Mouse (Mus musculus): ENCODE data around the gene Clec16a.

Gene Clec16a

DNA sequence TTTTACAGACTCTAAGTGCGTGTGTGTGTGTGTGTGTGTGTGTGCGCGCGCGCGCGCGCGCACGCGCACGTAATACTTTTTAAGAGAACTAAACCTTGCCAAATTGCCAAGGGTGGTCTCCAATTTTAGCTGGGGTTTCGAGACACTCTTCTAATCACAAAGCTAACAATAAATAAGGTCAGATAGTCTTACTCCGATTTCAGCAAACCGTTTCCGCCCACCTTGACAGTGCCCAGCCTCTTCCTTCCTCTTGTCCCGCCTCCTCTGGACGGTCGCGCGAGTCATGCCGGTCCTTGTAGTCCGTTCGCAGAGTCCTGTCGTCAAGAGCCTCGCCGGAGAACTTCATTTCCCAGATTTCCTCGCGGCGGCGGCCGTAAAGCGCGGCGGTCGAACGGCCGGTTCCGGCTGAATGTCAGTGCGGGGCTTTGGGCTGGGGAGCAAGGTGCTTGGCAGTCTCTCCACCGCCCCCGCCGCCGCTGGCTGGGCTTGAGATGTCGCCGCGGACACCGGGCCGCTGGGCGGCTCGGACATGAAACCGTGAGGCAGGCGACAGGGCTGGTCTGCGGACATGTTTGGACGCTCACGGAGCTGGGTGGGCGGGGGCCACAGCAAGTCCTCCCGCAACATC lies at the start of gene Clec16a:
TSS of gene Clec16a (plus strand) at position 345 of the 628 bp plus-strand sequence.
- peak; percentile 96 for DNase-seq (ENCODE audit: low spot score)

DNA sequence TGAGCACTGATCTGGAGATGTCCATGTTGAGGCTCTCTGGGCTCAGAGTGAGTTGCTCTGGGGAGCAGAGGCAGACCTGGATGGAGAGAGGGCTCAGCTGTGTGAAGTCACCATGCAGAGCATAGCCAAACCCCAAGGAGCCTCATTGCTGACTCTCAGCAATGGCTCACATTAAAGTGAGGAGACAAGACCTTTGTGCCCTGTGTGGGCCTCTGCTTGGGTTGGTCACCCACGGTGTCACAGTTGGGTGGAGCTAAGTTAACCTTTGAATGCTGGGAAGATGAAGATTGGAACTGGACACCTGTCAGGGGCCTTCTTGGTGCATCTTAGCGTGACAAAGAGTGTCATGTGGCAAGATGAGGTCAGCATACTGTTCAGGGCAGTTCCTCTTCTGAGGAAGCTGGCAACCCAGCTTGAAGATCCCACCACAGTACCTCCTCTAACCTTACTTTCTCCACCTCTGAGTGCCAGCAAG lies 49.3 kb upstream of the Clec16a start:
- no peak for DNase-seq (ENCODE audit: low spot score)

DNA sequence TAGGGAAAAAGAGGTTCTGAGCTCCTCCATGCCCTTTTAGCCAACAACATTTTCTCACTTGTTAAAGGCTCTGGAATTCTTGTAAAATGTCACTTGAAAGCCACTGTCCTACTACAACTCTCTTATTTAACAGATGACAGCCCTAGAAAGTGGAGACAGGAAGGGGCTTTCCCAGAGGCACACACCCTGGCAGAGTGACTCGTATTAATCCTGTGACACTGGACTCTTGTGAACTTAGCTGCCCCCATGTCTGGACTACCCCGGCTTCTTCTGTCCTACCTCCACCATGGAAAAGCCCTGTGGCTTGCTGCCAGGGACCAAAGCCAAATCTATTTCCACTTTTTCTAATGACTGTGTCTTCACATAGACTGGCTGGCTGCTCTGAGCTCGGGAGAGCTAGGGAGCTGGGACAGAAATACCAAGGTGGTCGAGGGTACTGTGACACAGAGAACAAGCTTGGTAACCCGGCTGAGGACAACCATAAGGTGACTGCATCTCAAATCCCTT lies 47.0 kb upstream of the Clec16a start:
- no peak for DNase-seq (ENCODE audit: low spot score)

DNA sequence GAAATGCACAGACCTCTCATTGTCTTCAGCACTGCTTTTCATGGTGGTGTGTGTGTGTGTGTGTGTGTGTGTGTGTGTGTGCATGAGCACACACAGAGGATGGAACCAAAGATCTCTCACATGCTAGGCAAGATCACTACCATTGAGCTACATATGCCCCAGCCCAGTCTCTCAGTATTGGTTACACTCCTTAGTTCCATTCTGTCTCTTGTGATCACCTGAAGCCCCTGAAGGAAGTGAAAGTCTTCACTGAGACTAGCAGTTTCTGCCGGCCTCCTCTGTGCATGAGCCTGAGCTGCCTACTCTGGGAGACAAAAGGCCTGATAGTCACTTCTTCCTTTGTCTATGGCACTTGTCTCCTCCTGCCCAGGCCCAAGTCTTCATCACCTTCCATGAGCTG lies 46.0 kb upstream of the Clec16a start:
- no peak for DNase-seq (ENCODE audit: low spot score)

DNA sequence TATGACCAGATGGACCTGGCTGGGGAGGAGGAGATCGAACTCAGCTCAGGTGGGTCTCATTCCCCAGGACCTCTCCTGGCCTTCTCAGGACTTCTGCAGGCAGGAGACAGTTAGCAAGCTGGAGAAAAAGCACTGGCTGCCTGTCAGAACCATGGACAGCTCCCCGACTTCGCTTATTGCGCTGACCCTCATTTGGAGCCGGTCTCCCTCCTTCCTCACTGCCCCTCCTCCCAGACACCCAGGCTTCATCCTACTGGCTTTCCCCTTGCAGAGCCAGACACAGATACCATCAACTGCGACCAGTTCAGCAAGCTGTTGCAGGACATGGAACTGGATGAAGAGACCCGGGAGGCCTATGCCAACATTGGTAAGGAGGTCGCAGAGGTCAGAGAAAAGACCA lies 43.3 kb upstream of the Clec16a start:
- DNase-seq (ENCODE audit: low spot score) = peak; percentile 81

DNA sequence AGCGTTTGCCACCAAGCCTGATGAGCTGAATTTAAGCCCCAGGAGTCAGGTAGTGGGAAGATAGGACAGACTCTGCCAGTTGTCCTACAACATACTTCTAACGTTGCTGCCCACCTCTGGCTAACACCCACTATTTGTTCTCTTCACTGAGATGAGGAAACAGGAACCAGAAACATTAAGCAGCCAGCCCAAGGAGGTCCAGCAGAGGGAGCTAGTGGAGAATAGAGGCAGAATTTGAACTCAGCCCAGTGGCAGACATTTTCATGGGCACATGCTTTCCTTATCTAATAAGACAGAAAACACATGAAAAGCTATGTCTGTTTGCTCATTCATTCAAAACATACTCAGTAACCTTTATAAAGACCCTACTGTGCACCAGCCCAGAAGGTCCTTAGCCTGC lies 42.1 kb upstream of the Clec16a start:
- DNase-seq (ENCODE audit: low spot score) = no peak

DNA sequence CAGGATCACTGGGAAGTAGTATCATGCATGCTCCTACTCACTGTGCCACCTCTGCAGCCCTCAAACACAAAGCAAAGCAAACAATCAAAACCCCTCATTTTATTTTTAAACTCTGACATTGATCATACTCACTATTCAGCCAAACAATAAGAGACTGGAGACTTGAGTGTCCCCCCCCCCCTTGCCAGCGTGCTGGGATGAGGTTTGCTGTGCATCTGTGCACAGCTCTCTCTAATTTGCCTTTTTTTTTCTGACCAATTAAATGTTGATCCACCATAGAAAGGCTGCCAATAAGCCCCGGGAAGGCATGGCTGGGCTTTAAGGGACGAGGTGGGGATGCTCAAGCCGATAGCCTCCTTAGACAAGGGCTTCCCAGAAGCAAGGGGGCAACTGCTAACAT lies 37.7 kb upstream of the Clec16a start:
- no peak for DNase-seq (ENCODE audit: low spot score)

DNA sequence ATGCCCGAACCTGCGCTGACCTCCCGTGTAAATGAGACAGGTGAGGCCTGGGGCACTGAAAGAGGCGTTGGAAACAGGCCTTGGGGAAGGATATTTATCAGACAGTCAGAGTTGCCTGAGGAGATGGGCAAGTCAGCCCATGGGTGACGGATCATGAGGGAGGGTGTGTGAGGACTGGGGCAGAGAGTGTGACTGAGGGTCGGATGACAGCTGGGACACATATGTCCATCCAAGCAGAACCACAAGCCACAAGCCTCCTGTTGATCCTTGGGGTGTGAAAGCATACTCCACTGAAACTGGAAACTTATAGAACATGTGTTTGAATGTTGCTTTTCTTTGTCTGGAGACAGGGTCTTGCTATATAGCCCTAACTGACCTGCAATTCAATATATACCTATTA lies 36.4 kb upstream of the Clec16a start:
- no peak for DNase-seq (ENCODE audit: low spot score)

DNA sequence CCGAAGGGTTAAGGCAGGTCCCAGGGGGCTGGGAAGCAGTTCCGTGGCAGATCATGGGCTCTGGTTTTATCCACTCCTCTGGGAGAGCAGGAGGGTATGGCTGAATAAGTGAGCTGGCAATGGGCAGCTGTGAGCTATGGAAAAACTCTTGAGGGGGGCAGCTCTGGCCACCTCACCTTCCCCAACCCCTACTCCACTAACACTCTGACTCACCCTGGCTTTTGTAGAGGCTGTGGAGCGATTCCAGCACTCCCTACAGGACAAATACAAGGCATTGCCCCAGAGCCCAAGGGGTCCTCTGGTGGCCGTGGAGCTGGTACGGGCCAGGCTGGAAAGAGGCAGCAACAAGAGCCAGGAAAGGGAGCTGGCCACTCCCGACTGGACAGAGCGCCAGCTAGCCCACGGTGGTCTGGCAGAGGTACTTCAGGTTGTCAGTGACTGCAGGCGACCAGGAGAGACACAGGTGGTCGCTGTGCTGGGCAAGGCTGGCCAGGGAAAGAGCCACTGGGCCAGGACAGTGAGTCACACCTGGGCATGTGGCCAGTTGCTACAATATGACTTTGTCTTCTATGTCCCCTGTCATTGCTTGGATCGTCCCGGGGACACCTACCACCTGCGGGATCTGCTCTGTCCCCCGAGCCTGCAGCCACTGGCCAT lies 34.5 kb upstream of the Clec16a start:
- DNase-seq (ENCODE audit: low spot score) = no peak

DNA sequence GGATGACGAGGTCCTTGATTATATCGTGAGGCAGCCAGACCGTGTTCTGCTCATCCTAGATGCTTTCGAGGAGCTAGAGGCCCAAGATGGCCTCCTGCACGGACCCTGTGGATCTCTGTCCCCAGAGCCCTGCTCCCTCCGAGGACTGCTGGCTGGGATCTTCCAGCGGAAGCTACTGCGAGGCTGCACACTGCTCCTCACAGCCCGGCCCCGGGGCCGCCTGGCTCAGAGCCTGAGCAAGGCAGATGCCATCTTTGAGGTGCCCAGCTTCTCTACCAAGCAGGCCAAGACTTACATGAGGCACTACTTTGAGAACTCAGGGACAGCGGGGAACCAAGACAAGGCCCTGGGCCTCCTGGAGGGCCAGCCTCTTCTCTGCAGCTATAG lies 34.0 kb upstream of the Clec16a start:
- DNase-seq (ENCODE audit: low spot score) = no peak

DNA sequence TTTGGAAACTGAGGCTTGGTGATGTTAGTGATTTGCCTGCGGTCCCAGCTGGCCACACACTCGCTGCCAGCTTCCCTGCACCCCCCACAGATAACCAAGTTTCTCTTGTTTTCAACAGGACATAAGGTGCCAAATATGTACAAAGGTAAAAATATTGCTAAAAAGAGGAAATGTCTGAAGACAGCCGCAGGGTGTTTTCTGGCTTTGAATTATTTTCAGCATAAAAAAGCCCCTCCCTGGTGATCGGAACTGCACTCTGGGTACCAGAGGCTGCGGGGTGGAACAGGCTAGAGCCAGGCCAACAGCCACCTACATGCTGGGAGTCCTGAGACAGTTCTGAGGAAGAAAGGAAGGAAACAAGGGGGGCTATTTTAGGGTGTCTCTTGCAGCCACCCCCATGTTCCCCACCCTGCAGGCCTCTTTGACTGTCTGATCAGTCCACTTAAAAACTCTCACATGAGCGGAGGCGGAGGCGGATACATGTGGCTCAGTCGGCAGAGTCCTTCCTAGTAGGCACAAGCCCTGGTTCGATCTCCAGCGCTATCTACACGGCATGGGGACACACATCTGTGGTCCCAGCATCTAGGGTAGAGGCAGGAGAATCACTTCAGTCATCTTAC lies 29.1 kb upstream of the Clec16a start:
- DNase-seq (ENCODE audit: low spot score) = no peak

DNA sequence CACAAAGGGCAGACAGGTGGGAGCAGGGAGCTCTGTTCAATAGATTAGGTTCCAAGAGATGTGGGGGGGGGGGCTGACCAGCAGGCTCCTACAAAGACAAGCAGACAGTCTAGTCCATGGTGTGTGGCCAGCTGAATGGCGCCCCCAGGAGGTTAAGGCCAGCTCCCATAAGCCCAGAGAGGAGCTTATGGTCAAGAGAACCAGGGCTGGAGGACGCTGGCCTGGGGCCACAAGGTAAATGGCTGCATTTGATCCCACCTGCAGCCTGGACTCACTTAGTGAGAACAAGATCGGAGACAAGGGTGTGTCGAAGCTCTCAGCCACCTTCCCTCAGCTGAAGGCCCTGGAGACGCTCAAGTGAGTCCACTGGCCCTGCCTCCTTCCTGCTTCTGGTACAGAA lies 27.1 kb upstream of the Clec16a start:
- DNase-seq (ENCODE audit: low spot score) = no peak

DNA sequence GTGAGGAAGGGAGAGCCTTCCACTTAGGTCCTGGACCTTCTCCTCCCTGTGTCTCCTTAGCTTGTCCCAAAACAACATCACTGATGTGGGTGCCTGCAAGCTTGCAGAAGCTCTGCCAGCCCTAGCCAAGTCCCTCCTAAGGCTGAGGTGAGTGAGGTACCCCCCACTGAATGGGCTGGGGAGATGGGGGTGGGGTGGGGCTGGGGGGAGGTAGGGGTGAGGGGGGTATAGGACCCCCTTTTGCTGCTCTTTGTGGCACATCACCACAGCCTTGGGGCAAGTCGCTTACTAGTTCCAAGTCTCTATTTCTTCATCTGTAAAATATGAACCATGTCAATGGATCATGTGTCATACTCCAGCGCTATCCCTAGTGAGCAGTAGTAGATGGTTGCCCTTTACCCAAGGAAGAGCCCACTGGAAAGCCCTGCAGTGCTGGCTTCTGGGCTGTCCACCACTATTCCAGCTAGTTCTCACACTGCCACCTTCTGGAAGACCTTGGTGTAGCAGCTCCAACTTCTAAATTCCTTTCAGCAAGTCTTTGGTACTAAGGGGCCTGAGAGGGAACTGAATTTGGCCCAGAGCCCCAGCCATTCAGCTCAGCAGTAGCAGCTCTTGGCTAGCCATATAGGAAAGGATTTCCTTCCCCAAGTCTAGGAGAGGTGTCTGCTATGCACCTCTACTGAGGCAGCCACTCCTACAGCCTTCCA lies 24.1 kb upstream of the Clec16a start:
- peak; percentile 91 for DNase-seq (ENCODE audit: low spot score)

DNA sequence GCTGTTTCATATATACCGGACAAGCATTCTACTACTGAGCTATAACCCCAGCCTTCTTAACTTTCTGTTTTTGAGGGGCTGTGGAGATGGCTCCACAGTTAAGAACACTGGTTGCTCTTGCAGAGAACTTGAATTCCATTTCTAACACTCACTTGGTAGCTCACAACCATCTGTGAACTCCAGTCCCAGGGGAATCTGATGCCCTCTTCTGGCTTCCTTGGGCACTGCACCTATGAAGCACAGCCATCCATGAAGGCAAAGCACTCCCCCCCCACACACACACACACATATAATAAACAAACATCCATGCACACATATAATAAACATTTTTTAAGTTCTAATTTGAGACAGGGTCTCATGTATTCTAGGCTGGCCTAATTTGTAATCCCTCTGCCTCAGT lies 22.3 kb upstream of the Clec16a start:
- DNase-seq (ENCODE audit: low spot score) = peak; percentile 69

DNA sequence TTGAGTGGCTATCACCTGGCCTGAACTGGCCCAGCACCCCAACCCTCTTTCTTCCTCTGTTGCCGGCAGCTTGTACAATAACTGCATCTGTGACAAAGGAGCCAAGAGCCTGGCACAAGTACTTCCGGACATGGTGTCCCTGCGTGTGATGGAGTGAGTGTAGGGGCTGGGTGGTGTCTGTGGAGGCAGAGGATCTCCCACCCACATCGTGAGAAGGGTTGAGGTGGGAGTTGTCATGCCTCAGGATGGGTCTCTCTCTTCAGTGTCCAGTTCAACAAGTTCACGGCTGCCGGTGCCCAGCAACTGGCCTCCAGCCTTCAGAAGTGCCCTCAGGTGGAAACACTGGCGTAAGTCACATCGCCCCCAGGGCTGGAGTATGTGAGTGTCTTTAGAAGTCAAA lies 21.5 kb upstream of the Clec16a start:
- DNase-seq (ENCODE audit: low spot score) = no peak

DNA sequence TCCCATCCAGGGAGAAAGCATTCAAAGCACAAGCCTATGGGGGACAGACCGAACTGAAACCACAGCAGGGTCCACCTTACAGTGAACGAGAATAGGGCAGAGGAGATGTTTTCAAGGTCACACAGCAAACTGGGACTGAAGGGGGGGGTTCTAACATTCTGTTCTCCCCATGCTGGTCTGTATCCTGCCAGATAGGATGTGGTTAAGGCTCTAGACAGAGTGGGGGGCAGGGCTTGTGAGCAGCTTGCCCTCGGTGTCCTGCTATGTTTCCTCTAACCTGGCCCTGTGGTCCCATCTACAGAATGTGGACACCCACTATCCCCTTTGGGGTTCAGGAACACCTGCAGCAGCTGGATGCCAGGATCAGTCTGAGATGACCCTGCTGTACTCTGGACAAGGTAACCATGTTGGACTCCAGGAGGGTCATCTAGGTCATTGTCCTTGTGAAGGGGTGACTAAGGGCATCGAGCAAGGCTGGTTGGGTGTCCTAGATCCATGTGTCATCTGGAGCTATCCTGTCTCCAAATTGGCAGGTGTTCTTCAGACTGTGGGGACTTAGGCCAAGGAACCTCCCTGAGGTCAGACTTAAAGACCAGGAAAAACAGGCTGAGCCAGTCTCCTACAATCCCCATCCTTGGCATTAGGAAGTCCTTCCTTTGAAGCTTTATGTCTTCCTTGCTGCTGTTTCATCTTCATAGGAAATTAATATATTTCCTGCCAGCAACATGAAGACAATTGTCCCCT lies 20.1 kb upstream of the Clec16a start:
- no peak for DNase-seq (ENCODE audit: low spot score)

DNA sequence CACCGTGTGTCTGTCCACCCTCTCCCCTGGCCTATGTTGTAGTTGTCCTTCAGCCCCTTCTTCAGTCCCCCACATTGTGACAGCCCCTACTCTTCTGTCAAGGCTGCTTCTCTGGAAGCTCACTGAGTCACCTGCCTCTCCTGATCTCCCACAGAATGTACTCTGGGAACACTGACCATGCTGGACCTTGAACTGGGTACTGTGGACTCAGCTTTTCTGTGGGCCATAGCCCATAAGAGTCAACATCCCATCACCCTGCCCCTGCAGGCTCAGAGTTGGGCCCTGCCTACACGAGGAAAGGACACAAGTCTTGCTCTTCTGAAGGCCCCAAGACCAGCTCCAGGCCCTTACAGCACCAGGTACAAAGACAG lies 19.5 kb upstream of the Clec16a start:
- no peak for DNase-seq (ENCODE audit: low spot score)

DNA sequence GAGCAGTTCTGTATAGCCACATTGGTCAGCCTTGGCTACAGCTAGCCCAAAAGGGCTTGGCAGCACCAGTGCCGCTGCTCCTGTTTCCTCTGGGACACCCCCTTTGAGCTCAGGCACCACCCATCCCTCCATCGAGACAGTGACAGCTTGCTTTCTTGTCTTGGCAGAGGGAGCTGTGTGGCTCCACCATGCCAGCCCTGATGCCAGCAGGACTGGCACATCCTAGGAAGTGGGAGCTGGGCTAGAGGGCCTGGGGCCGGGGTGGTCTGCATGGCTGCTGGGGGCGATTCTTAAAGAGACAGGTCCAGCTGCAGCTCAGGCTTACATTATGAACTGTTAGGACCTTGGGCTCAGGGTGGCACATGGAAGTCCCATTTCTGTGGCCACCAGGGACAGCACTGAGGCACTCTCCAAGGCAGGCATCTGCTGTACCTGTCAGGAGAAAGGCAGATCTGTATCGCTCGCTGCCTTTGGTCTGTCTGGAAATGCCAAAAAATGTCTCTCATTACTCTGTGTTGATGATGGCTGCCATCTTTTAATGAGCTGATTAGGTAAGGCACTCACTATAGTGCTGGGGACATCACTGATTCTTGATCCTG lies 18.0 kb upstream of the Clec16a start:
- DNase-seq (ENCODE audit: low spot score) = no peak

DNA sequence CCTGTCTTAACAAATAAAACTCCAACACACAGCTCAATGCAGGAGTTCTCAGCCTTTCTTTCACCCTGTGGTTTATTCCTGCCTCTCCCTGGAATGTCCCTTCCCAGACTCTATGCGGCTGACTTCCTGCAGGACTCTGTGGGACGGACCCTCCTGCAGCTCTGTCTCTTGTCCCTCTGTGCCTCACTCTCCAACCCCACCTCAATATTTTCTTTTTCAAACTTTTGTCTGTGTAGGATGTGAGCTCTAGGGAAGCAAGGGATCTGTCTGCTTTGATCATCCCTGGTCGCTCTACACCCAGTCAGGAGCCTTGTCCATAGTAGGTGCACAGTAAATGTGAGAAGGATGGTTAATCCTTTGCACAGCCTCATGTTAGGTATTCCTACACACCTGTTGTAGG lies 16.8 kb upstream of the Clec16a start:
- DNase-seq (ENCODE audit: low spot score) = no peak

DNA sequence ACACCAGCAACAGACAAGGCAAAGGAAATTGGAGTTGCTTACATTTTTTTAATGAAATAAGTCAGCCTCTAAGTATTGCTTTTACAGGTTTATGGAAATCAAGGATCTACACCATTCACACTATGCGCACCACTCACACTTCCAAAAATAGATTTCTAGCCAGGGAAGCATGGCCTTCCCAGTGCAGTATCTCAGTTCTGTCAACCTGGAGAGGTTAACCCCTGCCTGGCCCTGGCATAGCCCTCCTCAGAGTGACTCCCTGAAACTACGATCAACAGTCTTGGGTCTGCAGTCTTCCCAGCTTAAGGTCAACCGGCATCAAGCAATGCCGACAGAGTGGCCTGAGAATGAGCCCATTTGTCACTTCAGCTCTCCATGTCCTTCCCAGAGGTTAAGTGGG lies 15.0 kb upstream of the Clec16a start:
- no peak for DNase-seq (ENCODE audit: low spot score)

DNA sequence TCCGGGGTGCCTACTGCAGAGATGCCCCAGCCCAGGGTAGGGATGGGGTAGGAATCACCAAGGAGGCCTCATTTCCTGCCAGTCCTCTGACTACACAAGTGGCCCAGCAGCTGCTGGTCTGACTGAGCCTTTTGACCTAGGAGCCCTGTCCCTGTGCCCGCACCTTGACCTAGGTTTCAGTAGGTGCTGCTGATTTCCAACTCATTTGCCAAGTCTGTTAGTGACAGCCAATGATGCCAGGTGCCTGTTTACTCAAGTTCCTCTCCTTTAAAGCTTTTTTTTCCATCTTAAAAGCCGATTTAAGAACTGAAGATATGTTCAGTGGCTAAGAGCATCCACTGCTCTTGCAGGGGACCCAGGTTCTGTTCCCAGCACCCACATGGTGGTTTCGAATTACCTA lies 11.4 kb upstream of the Clec16a start:
- no peak for DNase-seq (ENCODE audit: low spot score)

DNA sequence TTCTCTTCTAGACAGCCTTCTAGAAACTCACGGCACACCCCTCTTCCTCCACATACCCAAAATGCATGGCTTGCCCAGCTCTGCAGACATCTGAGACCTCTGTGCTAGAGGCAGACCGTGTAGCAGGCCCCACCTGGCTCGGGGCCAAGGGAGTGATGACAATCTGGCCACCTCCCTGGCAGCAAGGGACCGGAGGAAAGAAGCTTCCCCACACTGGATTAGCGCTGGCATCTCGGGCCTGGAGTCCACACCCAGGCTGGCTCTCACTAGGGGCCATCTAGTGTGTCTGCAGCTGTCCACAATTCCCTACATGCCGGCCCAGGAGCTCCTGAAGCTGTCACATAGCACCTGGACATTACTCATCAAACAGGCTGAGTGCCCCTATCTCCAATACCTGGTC lies 10.6 kb upstream of the Clec16a start:
- DNase-seq (ENCODE audit: low spot score) = no peak
